Mouse (Mus musculus): ENCODE measurements around the gene Rasal3. TPM values are rescaled to one million over a fixed set of nuclear protein-coding genes. Genes with fewer than 3 reads are reported as not detected.

The Rasal3 gene
- total RNA-seq, 2 experiments from 2014 or later, result 0.76 to 2.0 TPM

DNA sequence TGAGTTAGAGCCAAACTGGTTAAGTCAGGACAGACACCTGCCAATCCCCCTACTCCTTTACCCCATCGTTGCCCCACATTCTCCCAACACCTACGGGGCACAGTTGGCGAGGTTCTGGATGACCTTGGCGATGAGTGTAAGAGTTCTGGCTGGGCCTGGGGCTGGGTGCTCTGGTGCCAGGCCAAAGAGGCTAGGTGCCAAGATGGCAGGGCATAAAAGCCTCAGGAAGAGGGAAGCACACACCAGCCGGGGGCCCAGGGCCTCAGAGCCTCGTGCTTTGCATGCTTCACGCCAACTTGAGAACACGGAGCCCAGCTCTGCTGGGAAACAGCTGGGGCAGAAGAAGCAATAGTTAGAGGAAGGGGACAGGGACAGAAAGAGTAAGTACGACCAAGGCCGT lies 9.4 kb downstream of the Rasal3 start:
- no peak for DNase-seq
- intact Hi-C loops (cut with DNase I), result no loop called here

GRCm38 (mm10) chr17:32389101-32389659 lies 14.2 kb downstream of the Rasal3 start, which contains the start of gene Wiz:
Wiz (minus strand) TSS chr17:32389439.
- DNase-seq, result peak; percentile 91 to 95

DNA sequence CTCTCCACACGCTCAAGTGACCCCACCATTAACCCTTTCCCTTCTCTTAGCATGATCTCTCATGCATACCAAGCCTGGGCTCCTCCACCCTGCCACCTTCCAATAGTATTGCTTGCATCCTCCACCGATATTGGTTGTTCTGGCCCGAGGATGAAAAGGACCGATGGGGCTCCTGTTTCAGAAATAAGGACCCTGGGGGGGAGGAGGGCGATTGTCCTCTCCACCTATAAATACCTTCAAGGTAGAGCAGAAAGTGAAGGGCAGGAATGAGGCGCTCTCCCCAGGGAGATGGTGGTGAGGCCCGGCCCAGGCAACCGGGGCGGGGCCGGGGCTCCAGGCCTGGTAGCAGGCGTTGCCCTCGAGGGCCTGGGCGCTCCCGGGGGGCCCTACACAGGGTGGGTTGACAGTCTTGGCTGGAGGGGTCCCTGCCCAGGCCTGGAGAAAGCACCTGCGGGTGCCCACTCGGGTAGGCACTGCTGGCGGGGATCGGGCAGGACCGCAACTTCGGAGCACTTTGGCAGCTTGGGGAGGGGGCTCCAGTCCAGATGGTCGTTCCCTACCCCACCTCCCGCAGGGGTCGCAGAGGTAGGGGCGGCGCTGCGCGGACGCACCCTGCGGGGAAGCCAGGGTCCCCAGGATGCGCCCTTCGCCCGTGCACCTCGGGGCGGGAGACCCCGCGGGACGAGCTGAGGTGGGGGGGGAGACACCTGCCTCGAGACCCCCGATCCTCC lies 14.8 kb downstream of the Rasal3 start:
- peak in 1 of 2 experiments; percentile 46 for DNase-seq
- intact Hi-C loops (cut with DNase I), result loop anchor here (2.0 to 5.0 kb wide), 2 partner anchors 24 to 99 kb away; no protein-coding TSS in a partner anchor

More at GRCm38 (mm10) chr17:32389101-32389659, 14.2 kb downstream of the Rasal3 start, which contains the start of gene Wiz:
- intact Hi-C loops (cut with DNase I), result loop anchor here (2.0 to 5.0 kb wide), 2 partner anchors 24 to 98 kb away; no protein-coding TSS in a partner anchor

GRCm38 (mm10) chr17:32387986-32388369 lies 15.4 kb downstream of the Rasal3 start:
- intact Hi-C loops (cut with DNase I), result loop anchor here (2.0 to 5.0 kb wide), 2 partner anchors 23 to 99 kb away; no protein-coding TSS in a partner anchor

GRCm38 (mm10) chr17:32386659-32387432 lies 16.5 kb downstream of the Rasal3 start:
- intact Hi-C loops (cut with DNase I), result loop anchor here (5.0 kb wide), 1 partner anchor 100 kb away; no protein-coding TSS in a partner anchor
- DNase-seq, result peak in 1 of 2 experiments; percentile 23

More at GRCm38 (mm10) chr17:32387986-32388369, 15.4 kb downstream of the Rasal3 start:
- DNase-seq, result no peak

- DNase-seq, result no peak
- intact Hi-C loops (cut with DNase I), result no loop called here
Observed at GRCm38 (mm10) chr17:32383661-32384060, 19.7 kb downstream of the Rasal3 start.

DNA sequence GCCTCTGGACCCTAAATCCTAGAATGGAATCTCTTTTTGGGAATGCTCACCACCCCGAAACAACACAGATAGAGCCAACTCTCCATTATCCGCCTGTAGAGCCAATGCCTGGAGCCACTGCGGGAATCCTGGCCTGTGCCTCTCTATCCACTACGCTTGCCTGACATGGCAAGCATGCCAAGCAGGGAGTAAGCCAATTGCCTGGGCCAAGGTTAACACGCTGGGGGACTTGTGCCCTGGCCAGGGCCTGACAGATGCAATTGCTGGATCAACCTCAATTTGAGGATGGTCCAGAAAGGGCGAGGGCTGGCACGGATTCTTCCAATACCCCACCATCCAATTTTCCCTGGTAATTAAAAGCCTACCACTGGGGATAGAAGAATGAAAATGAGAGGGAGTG lies 20.8 kb downstream of the Rasal3 start:
- peak in 1 of 2 experiments; percentile 35 for DNase-seq
- intact Hi-C loops (cut with DNase I), result no loop called here

- intact Hi-C loops (cut with DNase I), result no loop called here
- no peak for DNase-seq
Observed at GRCm38 (mm10) chr17:32378786-32379185, 24.6 kb downstream of the Rasal3 start.

- intact Hi-C loops (cut with DNase I), result no loop called here
- DNase-seq, result no peak
Observed at GRCm38 (mm10) chr17:32377137-32377536, 26.2 kb downstream of the Rasal3 start.

- intact Hi-C loops (cut with DNase I), result no loop called here
- no peak for DNase-seq
Observed at GRCm38 (mm10) chr17:32376475-32376874, 26.9 kb downstream of the Rasal3 start.

GRCm38 (mm10) chr17:32368991-32369578 lies 34.3 kb downstream of the Rasal3 start:
- intact Hi-C loops (cut with DNase I), result no loop called here
- no peak for DNase-seq

GRCm38 (mm10) chr17:32367706-32368105 lies 35.7 kb downstream of the Rasal3 start:
- intact Hi-C loops (cut with DNase I), result no loop called here
- no peak for DNase-seq

DNA sequence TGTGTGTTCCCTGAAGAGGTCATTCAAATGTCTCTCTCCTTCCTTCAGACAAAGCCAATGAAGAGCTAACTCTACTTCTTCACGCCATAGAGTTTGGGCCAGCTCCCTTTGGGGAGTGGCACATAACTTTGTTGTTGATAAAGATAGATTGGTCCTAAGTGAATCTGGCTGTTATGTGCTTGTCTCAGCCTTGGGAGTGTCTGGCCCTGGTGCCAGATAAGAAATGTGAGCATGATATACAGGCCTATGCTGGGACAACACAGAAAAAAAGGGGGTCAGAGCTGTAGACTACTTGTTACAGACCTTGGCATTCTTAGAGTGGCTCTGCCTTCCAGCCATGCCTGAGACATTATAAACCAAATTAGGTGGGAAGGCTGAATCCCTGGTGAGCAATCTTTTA lies 38.1 kb downstream of the Rasal3 start:
- DNase-seq, result no peak
- intact Hi-C loops (cut with DNase I), result loop anchor here (2.0 kb wide), 1 partner anchor 24 kb away; the partner anchor contains the start of gene Wiz

DNA sequence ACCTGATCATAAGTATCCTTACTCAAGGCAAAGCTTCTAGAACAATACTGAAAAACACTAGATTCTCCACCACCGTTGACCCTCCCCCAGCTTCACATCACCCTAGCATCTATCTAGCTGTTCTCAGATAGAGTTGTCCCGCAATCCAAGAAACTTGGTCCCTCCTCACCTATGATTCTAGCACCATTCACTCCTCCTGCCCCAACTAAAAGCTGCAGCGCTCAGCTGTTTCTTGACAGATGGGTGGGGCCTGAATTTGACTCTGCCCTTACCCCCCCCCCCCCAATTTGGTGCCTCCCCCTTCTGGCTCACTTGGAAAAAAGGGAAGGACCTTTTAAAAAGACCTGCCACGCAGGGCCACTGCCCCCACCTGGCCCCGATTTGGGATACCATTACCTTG lies 38.5 kb downstream of the Rasal3 start:
- DNase-seq, result no peak
- intact Hi-C loops (cut with DNase I), result loop anchor here (2.0 kb wide), 1 partner anchor 24 kb away; the partner anchor contains the start of gene Wiz

- intact Hi-C loops (cut with DNase I), result loop anchor here (2.0 kb wide), 1 partner anchor 24 kb away; the partner anchor contains the start of gene Wiz
- peak; percentile 85 for DNase-seq
Observed at GRCm38 (mm10) chr17:32364331-32364730, 39.1 kb downstream of the Rasal3 start.

DNA sequence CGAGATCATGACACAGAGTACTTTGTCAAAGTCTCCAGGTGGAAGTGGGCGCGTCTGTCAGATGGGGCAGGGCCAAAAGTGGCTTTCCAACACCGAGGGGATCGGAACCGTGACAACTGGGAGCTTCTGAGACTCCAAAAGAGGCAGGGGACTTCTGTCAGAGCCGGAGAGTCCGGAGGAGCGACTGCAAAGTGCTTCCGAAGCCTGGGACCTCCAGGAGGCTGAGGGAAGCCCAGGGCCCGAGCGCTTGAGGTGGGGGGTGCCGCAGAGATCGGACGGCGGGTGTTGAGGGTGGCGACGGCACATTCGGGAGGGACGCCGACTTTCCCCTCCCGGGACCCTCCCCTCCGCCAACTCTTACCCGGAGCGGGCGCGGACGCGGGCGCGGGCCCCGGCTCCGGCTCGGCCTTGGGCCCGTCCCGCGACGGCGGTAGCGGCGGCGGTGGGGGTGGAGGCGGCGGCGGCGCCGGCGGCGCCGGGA lies 39.5 kb downstream of the Rasal3 start:
- intact Hi-C loops (cut with DNase I), result loop anchor here (2.0 kb wide), 1 partner anchor 25 kb away; the partner anchor contains the start of gene Wiz

DNA sequence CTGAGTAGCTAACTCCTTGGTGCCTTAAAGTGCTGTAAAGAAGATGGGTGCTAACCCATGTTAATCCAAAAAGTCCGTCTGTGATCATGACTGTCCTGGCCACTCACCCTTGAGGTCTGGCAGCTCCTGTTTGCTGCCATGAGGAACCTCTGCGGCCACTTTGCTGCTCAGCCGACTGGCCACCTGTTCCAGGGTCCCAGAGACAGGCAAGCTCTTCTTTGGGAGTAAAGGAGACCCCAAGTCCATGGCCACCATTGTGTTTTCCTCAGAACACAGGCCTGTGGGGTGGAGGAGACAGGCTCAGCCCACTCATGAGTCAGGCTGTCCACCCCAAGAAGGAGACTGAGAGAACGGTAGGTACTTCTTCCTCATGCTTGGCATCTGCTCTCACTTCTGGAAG lies 40.7 kb downstream of the Rasal3 start:
- intact Hi-C loops (cut with DNase I), result no loop called here
- DNase-seq, result no peak

More for the DNA sequence above, 39.5 kb downstream of the Rasal3 start:
- no peak for DNase-seq

GRCm38 (mm10) chr17:32359928-32360327 lies 43.5 kb downstream of the Rasal3 start:
- no peak for DNase-seq
- intact Hi-C loops (cut with DNase I), result no loop called here

DNA sequence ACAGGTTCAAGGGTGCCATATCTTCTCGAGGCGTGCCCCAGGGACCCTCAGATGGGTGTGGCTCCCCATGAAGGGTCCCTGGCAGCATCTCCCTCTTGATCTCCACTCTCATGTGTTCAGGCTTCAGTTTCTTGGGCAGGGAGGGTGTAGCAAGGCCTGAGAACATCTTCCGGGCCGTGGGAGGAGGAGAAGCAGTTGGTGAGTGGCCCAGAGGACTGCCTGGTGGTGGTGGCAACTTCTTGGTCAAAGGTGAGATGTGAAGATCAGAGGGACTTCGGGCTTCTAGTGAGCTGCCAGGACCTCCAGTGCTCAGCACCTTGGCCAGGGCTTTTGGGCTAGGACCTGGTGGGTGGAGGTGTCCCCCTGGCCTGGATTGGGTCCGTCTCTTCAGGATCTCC lies 44.4 kb downstream of the Rasal3 start:
- intact Hi-C loops (cut with DNase I), result no loop called here
- DNase-seq, result no peak

Data from gastrocnemius, postnatal 36 days (tissue).